Comparison of ENCODE assay signal across 10 mouse cellular contexts in the genomic region with DNA sequence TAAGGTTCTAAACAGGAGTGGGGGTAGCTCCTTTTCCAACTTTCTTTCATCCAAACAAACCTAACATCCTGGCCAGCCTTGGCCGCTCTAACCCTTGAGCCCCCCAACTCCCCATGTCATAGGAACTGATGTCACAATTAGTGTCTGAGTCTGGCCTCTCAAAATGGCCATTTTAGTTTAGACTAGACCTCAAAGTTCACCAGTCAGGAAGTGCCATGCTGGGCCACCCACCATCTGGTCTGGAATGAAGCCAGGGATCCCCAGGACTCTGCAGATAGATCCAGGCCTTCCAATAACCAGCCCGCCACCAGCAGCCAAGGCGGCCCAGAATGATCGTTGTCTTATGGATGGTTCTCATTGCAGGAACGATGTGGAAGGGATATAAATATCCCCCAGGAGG. TPM values are rescaled to one million over a fixed set of nuclear protein-coding genes. Genes with fewer than 3 reads are reported as not detected.
A peak's percentile ranks its signal among the peaks of the same experiment; 100 is the strongest.
DNase-seq lines count a peak whose midpoint lies in the region; ATAC-seq and TF ChIP-seq lines count a peak whose summit lies in the region.
"Had no signal": no experiment of that assay in that cellular context is flagged by ENCODE, and none has a peak within 500 bp of the region (broad histone marks: within the 10 kb centered on the region; RNA-seq: fewer than 3 reads in every experiment).

No protein-coding gene starts in this region.

- TF ChIP-seq CTCF in midbrain, postnatal 0 days (IDR thresholded peaks at IDR 0.05): no peak

- no peak overlapping the region for H3K4me2 ChIP-seq in midbrain, postnatal 0 days (ENCODE audit: low read depth, low read length, poor library complexity, severe bottlenecking)
- H3K4me2 ChIP-seq in midbrain, embryonic 14.5 days (ENCODE audit: low read length): no peak overlapping the region
- no peak overlapping the region for H3K4me2 ChIP-seq in intestine, embryonic 14.5 days (ENCODE audit: low read length)

- DNase-seq in heart, embryonic 10.5 days (ENCODE audit: low spot score): no peak
- DNase-seq in heart, adult 9 months (ENCODE audit: low spot score in 2 of 2): no peak
- peak; percentile 38 for DNase-seq in midbrain, postnatal 0 days (ENCODE audit: low spot score)
- no peak for DNase-seq in midbrain, embryonic 14.5 days
- DNase-seq in intestine, embryonic 14.5 days (ENCODE audit: low spot score): no peak
- peak; percentile 16 for DNase-seq in neural tube, embryonic 10.5 days (ENCODE audit: extremely low spot score, low spot score)
- DNase-seq in frontal cortex, adult 2 months (ENCODE audit: extremely low spot score in 1 of 2, low spot score in 1 of 2): no peak
- no peak for DNase-seq in frontal cortex, postnatal 14 days (ENCODE audit: low spot score in 2 of 2)
- DNase-seq: heart, adult 18-20 months had no signal

- H3K9ac ChIP-seq in midbrain, postnatal 0 days (replicated peaks; ENCODE audit: low read length, poor library complexity, severe bottlenecking): no peak overlapping the region
- no peak overlapping the region for H3K9ac ChIP-seq in midbrain, embryonic 14.5 days (replicated peaks; ENCODE audit: low read length)
- no peak overlapping the region for H3K9ac ChIP-seq in intestine, embryonic 14.5 days (ENCODE audit: low read length)

- 63% methylated on average over 5 of the region's 5 CpGs for WGBS in heart, embryonic 10.5 days
- WGBS in midbrain, postnatal 0 days: 61% methylated on average over 5 of the region's 5 CpGs
- WGBS in midbrain, embryonic 14.5 days: 70% methylated on average over 5 of the region's 5 CpGs
- 24% methylated on average over 5 of the region's 5 CpGs for WGBS in intestine, embryonic 14.5 days

- peaks cover 3% of the 10 kb centered on the region; the same call in 1 of the 2 replicates for H3K4me1 ChIP-seq in heart, embryonic 10.5 days
- no peaks in the 10 kb centered on the region for H3K4me1 ChIP-seq in midbrain, postnatal 0 days (ENCODE audit: insufficient read depth, low read length)
- H3K4me1 ChIP-seq in midbrain, embryonic 14.5 days (ENCODE audit: control insufficient read depth, insufficient read depth, low read length): no peaks in the 10 kb centered on the region
- H3K4me1 ChIP-seq in intestine, embryonic 14.5 days (replicated peaks; ENCODE audit: control insufficient read depth, insufficient read depth, low read length): peaks cover 20% of the 10 kb centered on the region

- 0 out of 2 replicates have a peak, but pooled peaks cover 3% of the 10 kb centered on the region for H3K36me3 ChIP-seq in heart, embryonic 10.5 days
- H3K36me3 ChIP-seq in midbrain, postnatal 0 days (ENCODE audit: insufficient read depth, low read length): 0 out of 2 replicates have a peak, but pooled peaks cover 2% of the 10 kb centered on the region
- peaks cover 9% of the 10 kb centered on the region; the same call in 1 of the 2 replicates for H3K36me3 ChIP-seq in midbrain, embryonic 14.5 days (ENCODE audit: control insufficient read depth, insufficient read depth, low read length)
- peaks cover 10% of the 10 kb centered on the region for H3K36me3 ChIP-seq in intestine, embryonic 14.5 days (ENCODE audit: control insufficient read depth, insufficient read depth, low read length)

- H3K27me3 ChIP-seq in heart, embryonic 10.5 days (ENCODE audit: insufficient read depth, poor library complexity, severe bottlenecking): no peaks in the 10 kb centered on the region
- no peaks in the 10 kb centered on the region for H3K27me3 ChIP-seq in midbrain, postnatal 0 days (ENCODE audit: insufficient read depth, low read length)
- H3K27me3 ChIP-seq in midbrain, embryonic 14.5 days (ENCODE audit: control insufficient read depth, insufficient read depth, low read length): no peaks in the 10 kb centered on the region
- no peaks in the 10 kb centered on the region for H3K27me3 ChIP-seq in intestine, embryonic 14.5 days (replicated peaks; ENCODE audit: control insufficient read depth, insufficient read depth, low read length)

- no peak overlapping the region for H3K4me3 ChIP-seq in heart, embryonic 10.5 days
- no peak overlapping the region for H3K4me3 ChIP-seq in midbrain, postnatal 0 days (ENCODE audit: low read depth, low read length)
- no peak overlapping the region for H3K4me3 ChIP-seq in midbrain, embryonic 14.5 days (replicated peaks; ENCODE audit: low read depth, low read length)
- H3K4me3 ChIP-seq in intestine, embryonic 14.5 days (ENCODE audit: low read depth, low read length): no peak overlapping the region

- ATAC-seq in midbrain, postnatal 0 days (ENCODE audit: low FRiP score): no peak
- ATAC-seq in midbrain, embryonic 14.5 days (ENCODE audit: low FRiP score, low TSS enrichment): no peak
- no peak for ATAC-seq in intestine, embryonic 14.5 days (replicated peaks; ENCODE audit: low FRiP score, low TSS enrichment, low read depth)

- H3K27ac ChIP-seq in heart, embryonic 10.5 days: 0 out of 2 replicates have a peak overlapping the region, but pooled peaks have one; percentile 16
- no peak overlapping the region for H3K27ac ChIP-seq in midbrain, postnatal 0 days (ENCODE audit: low read depth, low read length)
- no peak overlapping the region for H3K27ac ChIP-seq in midbrain, embryonic 14.5 days (replicated peaks; ENCODE audit: low read depth, low read length)
- peak overlapping the region; percentile 43 for H3K27ac ChIP-seq in intestine, embryonic 14.5 days (ENCODE audit: low read depth)

- no peaks in the 10 kb centered on the region for H3K9me3 ChIP-seq in heart, embryonic 10.5 days
- no peaks in the 10 kb centered on the region for H3K9me3 ChIP-seq in midbrain, postnatal 0 days (ENCODE audit: low read length)
- H3K9me3 ChIP-seq in midbrain, embryonic 14.5 days (ENCODE audit: control insufficient read depth, low read length): no peaks in the 10 kb centered on the region
- no peaks in the 10 kb centered on the region for H3K9me3 ChIP-seq in intestine, embryonic 14.5 days (ENCODE audit: control insufficient read depth, low read length)
- H3K9me3 ChIP-seq: megakaryocyte, embryonic 14.5 days had no signal

RNA-seq across cellular contexts. Expression of a gene that starts 3.3 kb away (rescaled TPM):
- not detected in 2 replicates for polyA plus RNA-seq in heart, embryonic 10.5 days (2016; fragmentation: Nextera tagmentation; extraction: Ambion mirVana)
- total RNA-seq in midbrain, postnatal 0 days (2014; rRNA removed): not detected in 2 replicates
- polyA plus RNA-seq in midbrain, postnatal 0 days (2015; fragmentation: Nextera tagmentation; extraction: Ambion mirVana): not detected in 2 replicates
- polyA plus RNA-seq in midbrain, embryonic 14.5 days (2014; fragmentation: Nextera tagmentation; extraction: Ambion mirVana): not detected in 2 replicates
- not detected in 2 replicates for polyA plus RNA-seq in intestine, embryonic 14.5 days (2014; fragmentation: Nextera tagmentation; extraction: Ambion mirVana)
- not detected in 2 replicates for polyA plus RNA-seq in frontal cortex, adult 2 months (2012; rRNA removed)
- total RNA-seq: heart, adult 18-20 months had no signal

RNA-seq across cellular contexts. Expression of a gene that starts 21.6 kb away (rescaled TPM):
- 14.4 and 15.6 TPM in 2 replicates for polyA plus RNA-seq in heart, embryonic 10.5 days (2016; fragmentation: Nextera tagmentation; extraction: Ambion mirVana)
- total RNA-seq in midbrain, postnatal 0 days (2014; rRNA removed): 8.8 and 10.7 TPM in 2 replicates
- polyA plus RNA-seq in midbrain, postnatal 0 days (2015; fragmentation: Nextera tagmentation; extraction: Ambion mirVana): 3.8 and 4.7 TPM in 2 replicates
- polyA plus RNA-seq in midbrain, embryonic 14.5 days (2014; fragmentation: Nextera tagmentation; extraction: Ambion mirVana): 5.8 and 8.9 TPM in 2 replicates
- polyA plus RNA-seq in intestine, embryonic 14.5 days (2014; fragmentation: Nextera tagmentation; extraction: Ambion mirVana): 17.6 and 18.0 TPM in 2 replicates
- 8.9 and 9.7 TPM in 2 replicates for polyA plus RNA-seq in frontal cortex, adult 2 months (2012; rRNA removed)

RNA-seq across cellular contexts. Expression of a gene that starts 28.3 kb away (rescaled TPM):
- 8.3 and 9.0 TPM in 2 replicates for polyA plus RNA-seq in heart, embryonic 10.5 days (2016; fragmentation: Nextera tagmentation; extraction: Ambion mirVana)
- 10.1 and 10.6 TPM in 2 replicates for total RNA-seq in midbrain, postnatal 0 days (2014; rRNA removed)
- polyA plus RNA-seq in midbrain, postnatal 0 days (2015; fragmentation: Nextera tagmentation; extraction: Ambion mirVana): 3.7 TPM in 2 replicates
- polyA plus RNA-seq in midbrain, embryonic 14.5 days (2014; fragmentation: Nextera tagmentation; extraction: Ambion mirVana): 3.9 and 7.1 TPM in 2 replicates
- polyA plus RNA-seq in intestine, embryonic 14.5 days (2014; fragmentation: Nextera tagmentation; extraction: Ambion mirVana): 11.4 and 12.6 TPM in 2 replicates
- 6.3 and 7.7 TPM in 2 replicates for polyA plus RNA-seq in frontal cortex, adult 2 months (2012; rRNA removed)

Comparison
In these comparisons a context has a peak if more than half of its experiments do, and no peak if none do; other contexts are left out.
1. DNase-seq: peak in midbrain, postnatal 0 days (single experiment) and neural tube, embryonic 10.5 days (single experiment); none in heart, embryonic 10.5 days (single experiment), heart, adult 9 months (0 of 2), midbrain, embryonic 14.5 days (single experiment), intestine, embryonic 14.5 days (single experiment), frontal cortex, adult 2 months (0 of 2) and frontal cortex, postnatal 14 days (0 of 2).
2. H3K27ac ChIP-seq: peak in heart, embryonic 10.5 days (single experiment) and intestine, embryonic 14.5 days (single experiment); none in midbrain, postnatal 0 days (single experiment) and midbrain, embryonic 14.5 days (single experiment).